Mouse (Mus musculus): ENCODE measurements around the gene Sucnr1. TPM values are rescaled to one million over a fixed set of nuclear protein-coding genes. Genes with fewer than 3 reads are reported as not detected.
"Not testable (repeated sequence)": the region's sequence is repeated elsewhere in the genome, so short reads cannot be mapped to it uniquely, and the experiment has no call there.

Sucnr1 gene
- polyA plus RNA-seq, 1 experiment from 2014 or later: not detected

DNA sequence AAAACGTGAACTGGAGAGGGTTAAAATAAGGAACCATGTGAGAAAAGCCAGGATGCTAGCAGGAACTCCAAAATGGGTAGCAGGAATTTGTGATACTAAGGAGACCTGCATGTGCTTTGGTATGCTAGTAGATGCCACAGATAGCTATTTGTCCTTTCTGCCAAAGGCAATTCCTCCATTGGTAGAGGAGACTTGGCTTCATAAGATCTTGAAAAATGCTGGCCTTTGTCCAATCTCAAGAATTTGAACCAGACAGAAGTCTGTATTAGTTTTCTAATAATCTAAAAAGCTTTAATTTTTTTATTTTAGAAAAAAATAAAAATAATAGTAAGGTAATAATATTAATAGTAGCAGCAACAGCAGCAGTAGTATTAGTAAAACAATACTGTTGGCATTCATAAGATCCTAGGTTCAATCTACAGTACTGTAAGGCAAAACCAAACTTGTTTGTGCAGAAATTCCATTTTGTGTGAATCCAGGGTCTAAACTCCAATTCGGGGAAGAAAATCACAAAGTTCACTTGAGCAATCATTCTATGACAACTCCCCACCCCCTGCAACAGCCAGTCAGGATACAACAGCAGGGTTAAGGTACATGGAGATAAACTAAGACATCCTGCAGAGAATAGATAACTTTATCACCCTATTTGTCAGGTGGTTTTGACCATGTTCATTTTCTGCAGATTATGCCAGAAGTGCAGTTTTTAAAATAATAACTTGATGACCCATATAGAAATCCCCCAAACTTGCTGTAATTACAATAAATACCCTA lies 12.9 kb downstream of the Sucnr1 start:
- Histone ChIP-seq H3K4me3 (no peak overlapping the region), H3K36me3 (replicated peaks) (no peaks in the 10 kb centered on the region), H3K27ac (replicated peaks) (no peak overlapping the region), H3K9me3 (no peaks in the 10 kb centered on the region), H3K27me3 (replicated peaks; ENCODE audit: low read depth, poor library complexity, severe bottlenecking) (no peaks in the 10 kb centered on the region), H3K4me1 (no peaks in the 10 kb centered on the region)
- DNase-seq (ENCODE audit: low spot score): no peak
- 76% methylated on average over 2 of the region's 2 CpGs for WGBS

DNA sequence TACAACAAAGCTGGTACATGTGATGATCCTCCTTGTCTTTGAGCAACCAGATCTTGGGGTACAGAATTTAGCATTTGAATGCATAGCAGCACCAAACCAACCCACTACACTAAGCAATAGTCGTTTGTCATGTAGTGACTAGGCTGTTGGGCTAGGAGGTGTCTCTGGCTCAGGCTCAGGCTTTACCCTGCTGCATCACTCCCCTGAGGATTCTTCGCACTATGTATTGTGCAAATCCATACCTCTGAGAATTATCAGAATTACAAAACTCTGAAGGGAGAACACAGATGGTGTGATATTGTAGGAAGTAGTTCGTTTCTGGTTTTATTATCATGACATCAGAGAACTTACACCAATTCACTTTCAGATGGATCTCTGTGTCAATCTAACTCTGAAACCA lies 15.3 kb downstream of the Sucnr1 start:
- Histone ChIP-seq H3K4me3 (no peak overlapping the region), H3K4me1 (no peaks in the 10 kb centered on the region), H3K27me3 (replicated peaks; ENCODE audit: low read depth, poor library complexity, severe bottlenecking) (no peaks in the 10 kb centered on the region), H3K27ac (replicated peaks) (no peak overlapping the region), H3K9me3 (no peaks in the 10 kb centered on the region), H3K36me3 (replicated peaks) (no peaks in the 10 kb centered on the region)
- WGBS: 83% methylated on average over 3 of the region's 3 CpGs
- DNase-seq (ENCODE audit: low spot score): no peak

DNA sequence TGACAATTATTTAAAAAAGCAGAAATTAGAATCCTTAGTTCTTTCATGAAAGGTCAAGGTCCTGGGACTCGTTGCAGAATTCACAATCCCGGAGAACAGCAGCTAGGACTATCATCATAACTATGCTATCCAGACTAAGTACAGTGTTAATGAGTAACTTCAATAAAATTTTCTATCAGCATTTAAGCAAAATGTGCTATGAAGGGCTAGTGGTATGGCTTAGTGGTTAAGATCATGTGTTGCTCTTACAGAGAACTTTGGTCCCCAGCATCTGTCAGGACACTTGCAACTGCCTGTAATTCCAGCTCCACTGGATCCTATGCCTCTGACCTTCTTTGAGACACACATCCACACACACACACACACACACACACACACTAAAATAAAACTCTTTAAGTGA lies 15.8 kb downstream of the Sucnr1 start:
- Histone ChIP-seq H3K27ac (replicated peaks) (no peak overlapping the region), H3K27me3 (replicated peaks; ENCODE audit: low read depth, poor library complexity, severe bottlenecking) (no peaks in the 10 kb centered on the region), H3K36me3 (replicated peaks) (no peaks in the 10 kb centered on the region), H3K4me3 (no peak overlapping the region), H3K4me1 (no peaks in the 10 kb centered on the region), H3K9me3 (no peaks in the 10 kb centered on the region)
- 92% methylated on average over 2 of the region's 2 CpGs for WGBS
- no peak for DNase-seq (ENCODE audit: low spot score)

DNA sequence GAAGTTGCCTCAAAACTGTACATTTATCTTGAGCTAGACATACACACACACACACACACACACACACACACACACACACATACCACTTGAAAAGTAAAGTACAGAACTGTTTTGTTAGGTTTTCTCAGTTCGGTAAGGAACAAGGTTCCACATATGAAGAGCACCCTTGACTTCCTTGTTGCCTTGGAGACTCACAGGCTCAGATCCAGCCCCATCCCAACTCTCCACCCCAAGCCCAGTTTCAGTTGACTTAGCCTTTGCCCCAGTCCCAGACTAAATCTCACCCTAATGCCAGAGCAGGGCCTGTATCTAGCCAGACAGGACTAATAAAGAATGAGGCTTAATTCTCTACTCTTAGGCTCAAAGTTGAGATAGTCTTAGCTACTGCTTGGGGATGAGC lies 16.9 kb downstream of the Sucnr1 start:
- H3K36me3 ChIP-seq (replicated peaks): no peaks in the 10 kb centered on the region
- WGBS: 85% methylated on average over 1 of the region's 1 CpGs
- no peak overlapping the region for H3K4me3 ChIP-seq
- no peak for DNase-seq (ENCODE audit: low spot score)
- no peaks in the 10 kb centered on the region for H3K9me3 ChIP-seq
- no peaks in the 10 kb centered on the region for H3K27me3 ChIP-seq (replicated peaks; ENCODE audit: low read depth, poor library complexity, severe bottlenecking)
- no peak overlapping the region for H3K27ac ChIP-seq (replicated peaks)
- H3K4me1 ChIP-seq: no peaks in the 10 kb centered on the region

DNA sequence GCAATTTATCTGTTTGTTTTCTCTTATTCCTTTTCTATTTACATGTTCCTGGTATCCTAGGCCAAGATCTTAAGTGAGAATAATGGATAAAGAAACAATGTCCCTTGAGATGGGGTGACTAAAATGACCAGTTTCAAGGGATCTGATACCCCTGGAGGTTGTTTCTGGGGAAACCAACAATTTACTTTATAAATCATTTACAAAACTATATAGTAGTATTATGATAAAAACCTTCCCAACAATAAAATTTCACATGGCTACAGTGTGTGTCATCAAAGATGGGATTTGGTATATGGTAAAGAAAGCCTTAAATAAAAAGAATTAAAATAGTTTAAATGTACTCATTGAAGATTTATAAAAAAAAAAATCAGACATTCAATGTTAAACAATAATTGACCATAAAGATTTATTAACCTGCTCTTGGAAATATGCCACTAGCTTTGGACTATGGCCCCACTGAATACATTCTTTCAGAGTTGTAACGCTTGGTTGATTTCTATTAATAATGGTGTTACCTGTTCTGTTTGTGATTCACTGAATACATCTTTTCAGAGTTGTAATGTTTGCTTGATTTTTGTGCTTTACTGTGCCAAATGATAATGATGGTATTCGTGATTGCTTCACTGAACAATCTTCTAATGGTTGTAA lies 22.9 kb downstream of the Sucnr1 start:
- Histone ChIP-seq H3K9me3 (no peaks in the 10 kb centered on the region), H3K4me3 (no peak overlapping the region), H3K36me3 (replicated peaks) (no peaks in the 10 kb centered on the region), H3K4me1 (no peaks in the 10 kb centered on the region), H3K27me3 (replicated peaks; ENCODE audit: low read depth, poor library complexity, severe bottlenecking) (no peaks in the 10 kb centered on the region), H3K27ac (replicated peaks) (no peak overlapping the region)
- WGBS: 90% methylated on average over 2 of the region's 2 CpGs
- DNase-seq (ENCODE audit: low spot score): no peak

DNA sequence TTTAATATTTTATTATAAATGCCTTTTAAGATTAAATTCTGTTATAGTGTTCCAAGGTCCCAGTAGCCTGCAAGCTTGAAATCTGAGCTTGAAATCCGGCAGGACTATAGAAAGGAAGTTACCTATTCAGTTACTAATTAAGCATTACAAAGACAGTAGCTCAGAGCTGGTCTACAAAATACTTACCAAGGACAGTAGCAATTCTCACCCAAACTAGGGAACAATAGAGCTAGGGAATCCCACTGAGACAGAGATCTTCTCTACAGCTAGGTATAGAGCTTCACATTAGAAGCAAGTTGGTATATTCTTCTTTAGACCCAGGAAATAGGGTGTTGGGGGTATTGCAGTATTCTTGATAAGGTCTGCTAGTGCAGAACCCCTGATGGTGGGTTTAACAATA lies 24.8 kb downstream of the Sucnr1 start:
- H3K4me3 ChIP-seq; H3K36me3 ChIP-seq (replicated peaks); H3K27me3 ChIP-seq (replicated peaks; ENCODE audit: low read depth, poor library complexity, severe bottlenecking); H3K27ac ChIP-seq (replicated peaks); DNase-seq (ENCODE audit: low spot score); H3K9me3 ChIP-seq; H3K4me1 ChIP-seq: not testable (repeated sequence)
- 66% methylated on average over 1 of the region's 1 CpGs for WGBS

DNA sequence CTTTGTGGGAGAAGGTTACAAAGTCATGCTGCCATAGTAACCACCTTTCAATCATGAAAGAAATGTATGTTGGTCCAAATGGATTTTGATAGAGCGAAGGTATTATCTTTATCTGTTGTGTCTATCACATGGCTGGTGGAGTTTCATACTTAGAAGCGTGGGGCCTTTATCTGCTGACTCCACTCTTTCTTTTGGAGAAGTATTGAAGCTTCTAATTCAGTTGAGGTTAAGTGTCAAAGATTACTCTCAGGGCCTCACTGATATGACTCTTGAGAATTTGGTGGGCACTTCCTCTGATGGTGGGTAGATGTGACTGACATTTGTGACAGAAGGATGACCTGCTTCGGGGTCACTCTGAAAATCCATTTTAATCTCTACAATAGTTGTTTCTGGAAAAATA lies 26.1 kb downstream of the Sucnr1 start:
- 86% methylated on average over 3 of the region's 3 CpGs for WGBS
- no peaks in the 10 kb centered on the region for H3K9me3 ChIP-seq
- no peak for DNase-seq (ENCODE audit: low spot score)
- H3K27me3 ChIP-seq (replicated peaks; ENCODE audit: low read depth, poor library complexity, severe bottlenecking): no peaks in the 10 kb centered on the region
- H3K27ac ChIP-seq (replicated peaks): no peak overlapping the region
- no peak overlapping the region for H3K4me3 ChIP-seq
- no peaks in the 10 kb centered on the region for H3K36me3 ChIP-seq (replicated peaks)
- H3K4me1 ChIP-seq: no peaks in the 10 kb centered on the region

DNA sequence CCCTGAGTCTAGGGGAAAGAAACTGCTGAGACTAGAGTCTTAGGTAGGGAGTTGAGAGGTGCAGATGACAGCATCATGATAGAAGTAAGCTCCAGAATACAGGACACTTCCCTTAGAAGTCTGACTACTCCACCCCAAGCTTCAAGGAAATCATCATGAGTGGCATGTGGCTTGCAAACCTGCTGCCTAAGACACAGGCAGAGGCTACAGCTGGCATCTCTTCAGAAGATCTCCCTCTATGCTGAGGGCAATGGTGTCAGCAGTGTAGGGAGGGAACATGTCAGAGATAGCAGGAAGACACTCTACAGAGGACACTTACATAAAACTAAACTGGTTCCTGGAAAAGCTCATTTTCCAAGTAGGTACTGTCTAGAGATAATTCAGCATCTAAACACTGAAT lies 27.1 kb downstream of the Sucnr1 start:
- Histone ChIP-seq H3K27me3 (replicated peaks; ENCODE audit: low read depth, poor library complexity, severe bottlenecking) (no peaks in the 10 kb centered on the region), H3K9me3 (no peaks in the 10 kb centered on the region), H3K4me3 (no peak overlapping the region), H3K4me1 (no peaks in the 10 kb centered on the region), H3K27ac (replicated peaks) (no peak overlapping the region), H3K36me3 (replicated peaks) (no peaks in the 10 kb centered on the region)
- DNase-seq (ENCODE audit: low spot score): no peak

DNA sequence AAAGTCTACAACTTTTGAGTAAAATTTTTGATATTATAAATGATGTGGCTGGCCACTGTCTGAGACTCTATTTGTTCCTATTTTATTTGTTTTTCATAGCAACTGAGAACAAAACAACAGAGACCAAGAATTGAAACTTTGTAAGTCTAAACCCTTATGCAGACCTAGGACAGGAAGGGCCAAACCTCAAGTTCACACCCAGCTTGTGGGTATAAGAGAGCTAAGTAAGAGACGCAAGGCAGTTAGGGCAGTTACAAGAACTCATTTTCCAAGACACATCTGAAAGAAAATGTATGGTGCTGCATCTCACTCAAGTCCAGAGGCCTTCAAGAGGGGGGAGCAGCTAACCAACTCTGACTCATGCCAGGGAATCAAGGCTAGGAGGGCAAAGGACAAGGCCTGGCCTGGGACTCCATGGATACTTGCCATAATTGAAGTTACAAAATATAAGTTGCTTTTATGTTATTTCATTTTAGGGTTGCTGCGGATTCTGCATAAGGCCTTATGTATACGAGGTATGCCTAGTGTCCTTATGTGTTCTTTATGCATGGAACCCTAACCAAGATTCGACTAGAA lies 29.6 kb downstream of the Sucnr1 start:
- no peak for DNase-seq (ENCODE audit: low spot score)
- H3K4me1 ChIP-seq: no peaks in the 10 kb centered on the region
- H3K4me3 ChIP-seq: no peak overlapping the region
- no peak overlapping the region for H3K27ac ChIP-seq (replicated peaks)
- no peaks in the 10 kb centered on the region for H3K27me3 ChIP-seq (replicated peaks; ENCODE audit: low read depth, poor library complexity, severe bottlenecking)
- 90% methylated on average over 4 of the region's 4 CpGs for WGBS
- H3K36me3 ChIP-seq (replicated peaks): no peaks in the 10 kb centered on the region
- H3K9me3 ChIP-seq: no peaks in the 10 kb centered on the region

DNA sequence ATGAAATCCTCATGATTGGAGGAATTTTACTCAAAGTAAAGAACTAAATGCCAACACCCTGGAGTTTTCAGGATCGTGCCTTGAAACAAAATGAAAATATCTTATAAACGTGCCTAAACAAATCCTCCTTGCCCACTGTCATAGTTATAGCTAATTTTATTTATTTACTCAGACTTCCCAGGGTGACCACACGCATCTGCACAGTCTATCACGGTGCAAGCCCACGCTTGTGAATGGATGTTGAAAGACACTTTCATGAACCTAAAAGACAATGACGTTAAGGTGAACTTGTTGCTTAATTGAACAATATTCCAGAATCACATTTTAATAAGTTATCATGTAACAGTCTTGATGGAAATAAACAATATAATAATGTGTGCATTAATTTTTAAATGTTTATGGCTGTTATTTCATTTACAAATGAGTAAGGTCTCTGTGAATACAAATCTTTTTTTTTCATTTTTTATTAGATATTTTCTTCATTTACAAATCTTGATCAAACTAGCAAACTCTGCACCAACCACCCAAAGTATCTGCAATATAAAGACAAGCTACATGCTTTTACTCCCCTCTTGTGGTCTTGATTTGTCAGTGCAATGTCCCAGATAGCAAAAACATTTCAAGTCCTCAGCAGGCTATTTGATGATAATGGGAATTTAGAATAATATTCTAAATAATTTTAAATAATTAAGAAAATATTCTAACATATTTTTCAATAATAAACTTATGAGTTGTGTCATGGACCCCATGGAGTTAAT lies 30.4 kb downstream of the Sucnr1 start:
- DNase-seq (ENCODE audit: low spot score): no peak
- Histone ChIP-seq H3K4me1 (no peaks in the 10 kb centered on the region), H3K4me3 (no peak overlapping the region), H3K9me3 (no peaks in the 10 kb centered on the region), H3K27ac (replicated peaks) (no peak overlapping the region), H3K27me3 (replicated peaks; ENCODE audit: low read depth, poor library complexity, severe bottlenecking) (no peaks in the 10 kb centered on the region), H3K36me3 (replicated peaks) (no peaks in the 10 kb centered on the region)
- WGBS: 83% methylated on average over 6 of the region's 6 CpGs

DNA sequence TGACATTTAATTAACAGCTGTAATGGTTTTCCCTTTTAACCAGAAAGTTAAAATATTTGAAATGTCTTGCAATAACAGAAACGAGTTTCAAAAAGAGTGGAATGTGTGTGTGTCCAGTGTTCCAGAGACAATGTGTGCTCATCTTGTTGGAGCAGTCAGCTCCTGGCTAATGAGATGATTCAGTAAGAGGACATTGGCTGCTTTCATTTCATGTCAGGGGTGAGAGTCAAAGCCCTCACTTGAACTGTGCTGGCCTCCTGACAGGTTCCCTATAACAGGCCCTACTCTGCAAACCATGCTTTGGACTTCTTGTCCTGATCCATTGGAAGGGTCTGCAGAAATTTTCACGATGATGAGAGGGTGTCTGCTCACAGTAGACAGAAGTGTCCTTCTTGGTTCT lies 32.9 kb downstream of the Sucnr1 start:
- Histone ChIP-seq H3K4me3 (no peak overlapping the region), H3K27me3 (replicated peaks; ENCODE audit: low read depth, poor library complexity, severe bottlenecking) (no peaks in the 10 kb centered on the region), H3K9me3 (no peaks in the 10 kb centered on the region), H3K4me1 (no peaks in the 10 kb centered on the region), H3K36me3 (replicated peaks) (no peaks in the 10 kb centered on the region), H3K27ac (replicated peaks) (no peak overlapping the region)
- DNase-seq (ENCODE audit: low spot score): no peak
- WGBS: 71% methylated on average over 2 of the region's 2 CpGs

DNA sequence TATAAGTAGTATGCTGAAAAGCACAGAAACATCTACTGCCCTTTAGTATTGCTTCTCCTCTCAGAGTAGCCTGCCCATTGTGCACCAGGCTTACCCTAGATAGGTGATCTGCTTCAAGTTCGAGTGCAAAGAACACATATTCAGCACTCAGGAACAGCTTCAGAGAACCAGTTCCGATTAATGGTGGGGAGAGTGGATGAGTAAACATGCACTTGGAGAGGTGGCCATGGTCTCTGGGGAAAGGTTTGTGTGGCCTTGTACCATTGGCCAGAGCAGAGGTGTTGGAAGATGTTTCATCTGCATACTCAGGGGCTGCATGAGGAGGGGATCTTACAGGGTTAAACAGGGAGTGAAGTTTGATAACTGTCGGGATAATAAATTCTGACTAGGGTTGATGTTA lies 39.8 kb downstream of the Sucnr1 start:
- no peak for DNase-seq (ENCODE audit: low spot score)
- Histone ChIP-seq H3K36me3 (replicated peaks) (no peaks in the 10 kb centered on the region), H3K4me3 (no peak overlapping the region), H3K4me1 (peaks cover 7% of the 10 kb centered on the region; the same call in 1 of the 2 replicates), H3K27me3 (replicated peaks; ENCODE audit: low read depth, poor library complexity, severe bottlenecking) (no peaks in the 10 kb centered on the region), H3K9me3 (no peaks in the 10 kb centered on the region), H3K27ac (replicated peaks) (no peak overlapping the region)
- 82% methylated on average over 3 of the region's 3 CpGs for WGBS
